Mouse (Mus musculus): Measurements from ENCODE around the gene Actn4. TPM values are rescaled to one million over a fixed set of nuclear protein-coding genes. Genes with fewer than 3 reads are reported as not detected.

The Actn4 gene
- total RNA-seq, 1 experiment = 566 TPM

DNA sequence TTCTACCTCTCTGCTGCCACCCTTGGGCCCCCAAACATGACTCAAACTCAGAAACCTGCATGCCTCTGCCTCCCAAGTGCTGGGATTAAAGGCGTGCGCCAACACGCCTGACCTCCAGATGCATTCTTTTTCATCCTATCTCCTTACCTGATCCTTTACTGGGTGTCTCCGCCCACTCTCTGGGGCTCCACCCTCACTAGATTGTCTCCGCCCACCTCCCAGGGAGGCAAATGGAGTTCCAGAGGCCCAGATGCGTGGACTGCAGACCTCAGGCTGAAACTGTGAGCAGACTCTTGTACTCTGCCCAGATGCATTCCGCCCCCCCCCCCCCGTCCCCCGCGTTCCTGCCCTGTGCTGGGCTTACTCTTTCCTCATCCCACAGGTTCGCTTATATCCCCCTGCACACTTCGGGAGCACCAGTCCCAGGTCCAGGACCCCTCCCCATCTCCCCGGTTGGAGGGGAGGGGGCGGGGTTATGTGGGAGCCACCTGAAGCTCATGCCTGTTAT lies 28.7 kb upstream of the Actn4 start:
- H3K9ac ChIP-seq (ENCODE audit: insufficient read depth, low read depth, low read length, poor library complexity, severe bottlenecking) = peak overlapping the region; percentile 49; the same call in 1 of the 2 replicates
- peak; percentile 85 for DNase-seq (ENCODE audit: low read depth, low spot score)
- H3K9me3 ChIP-seq (ENCODE audit: control insufficient read depth, insufficient read depth, low read depth, low read length) = no peaks in the 10 kb centered on the region
- peak overlapping the region; percentile 65 to 66 for H3K4me3 ChIP-seq (ENCODE audit: insufficient read depth in 1 of 2, low read depth in 1 of 2, low read length in 2 of 2, poor library complexity in 1 of 2, severe bottlenecking in 1 of 2)
- H3K4me1 ChIP-seq (ENCODE audit: control insufficient read depth in 2 of 2, insufficient read depth in 2 of 2, low read length in 2 of 2, poor library complexity in 1 of 2) = peaks cover 0 to 17% of the 10 kb centered on the region in 2 experiments; a peak in 2 of 4 replicates
- H3K27ac ChIP-seq (ENCODE audit: insufficient read depth, low read depth, low read length, poor library complexity, severe bottlenecking) = no peak overlapping the region
- H3K36me3 ChIP-seq (ENCODE audit: control insufficient read depth, insufficient read depth, low read length, poor library complexity, severe bottlenecking) = peaks cover 2% of the 10 kb centered on the region; the same call in 1 of the 2 replicates
- no peak for TF ChIP-seq ZNF384 (IDR thresholded peaks at IDR 0.05; ENCODE audit: low read depth, low read length)
- no peak for TF ChIP-seq HCFC1 (IDR thresholded peaks at IDR 0.05; ENCODE audit: borderline replicate concordance, insufficient read depth, low read length)
- TF ChIP-seq CHD2 (IDR thresholded peaks at IDR 0.05; ENCODE audit: low read depth, low read length) = no peak
- TF ChIP-seq MAFK (IDR thresholded peaks at IDR 0.05; ENCODE audit: insufficient read depth, low read depth, low read length) = no peak
- TF ChIP-seq ZC3H11A (IDR thresholded peaks at IDR 0.05; ENCODE audit: borderline replicate concordance, low read depth, low read length) = no peak
- in situ Hi-C loops (cut with MboI; ENCODE audit: low sequenced_read_pairs in 2 of 2, unreplicated experiment in 2 of 2) = no loop called here

DNA sequence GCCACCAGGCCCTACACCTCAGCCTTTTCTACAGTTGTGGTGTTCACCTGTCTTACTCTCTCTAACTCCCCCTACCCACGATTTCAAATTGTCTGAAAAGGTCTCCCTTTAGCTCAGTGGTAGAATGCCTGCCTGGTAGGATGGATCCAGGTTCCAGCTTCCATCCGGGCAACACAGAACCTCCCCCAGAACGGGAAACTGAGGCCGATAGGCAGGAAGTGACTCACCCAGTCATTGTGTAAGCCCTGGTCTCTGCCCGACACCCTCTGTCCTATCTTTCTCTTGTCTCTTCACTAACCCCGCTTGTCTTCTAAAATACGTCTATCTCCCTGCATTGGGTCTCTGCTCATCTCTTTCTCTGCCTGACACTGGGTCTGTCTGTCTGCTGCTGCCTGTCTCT lies 23.1 kb upstream of the Actn4 start:
- TF ChIP-seq ZNF384 (IDR thresholded peaks at IDR 0.05; ENCODE audit: low read depth, low read length) (no peak), HCFC1 (IDR thresholded peaks at IDR 0.05; ENCODE audit: borderline replicate concordance, insufficient read depth, low read length) (no peak), CHD2 (IDR thresholded peaks at IDR 0.05; ENCODE audit: low read depth, low read length) (no peak), MAFK (IDR thresholded peaks at IDR 0.05; ENCODE audit: insufficient read depth, low read depth, low read length) (no peak)
- no peak overlapping the region for H3K27ac ChIP-seq (ENCODE audit: insufficient read depth, low read depth, low read length, poor library complexity, severe bottlenecking)
- no peaks in the 10 kb centered on the region for H3K9me3 ChIP-seq (ENCODE audit: control insufficient read depth, insufficient read depth, low read depth, low read length)
- H3K4me1 ChIP-seq (ENCODE audit: control insufficient read depth in 2 of 2, insufficient read depth in 2 of 2, low read length in 2 of 2, poor library complexity in 1 of 2) = peaks cover 3 to 19% of the 10 kb centered on the region in 2 experiments; a peak in 3 of 4 replicates
- H3K36me3 ChIP-seq (ENCODE audit: control insufficient read depth, insufficient read depth, low read length, poor library complexity, severe bottlenecking) = peaks cover 3% of the 10 kb centered on the region
- no peak for DNase-seq (ENCODE audit: low read depth, low spot score)
- no peak overlapping the region for H3K4me3 ChIP-seq (ENCODE audit: insufficient read depth in 1 of 2, low read depth in 1 of 2, low read length in 2 of 2, poor library complexity in 1 of 2, severe bottlenecking in 1 of 2)
- in situ Hi-C loops (cut with MboI; ENCODE audit: low sequenced_read_pairs in 2 of 2, unreplicated experiment in 2 of 2) = no loop called here
- H3K9ac ChIP-seq (ENCODE audit: insufficient read depth, low read depth, low read length, poor library complexity, severe bottlenecking) = no peak overlapping the region

DNA sequence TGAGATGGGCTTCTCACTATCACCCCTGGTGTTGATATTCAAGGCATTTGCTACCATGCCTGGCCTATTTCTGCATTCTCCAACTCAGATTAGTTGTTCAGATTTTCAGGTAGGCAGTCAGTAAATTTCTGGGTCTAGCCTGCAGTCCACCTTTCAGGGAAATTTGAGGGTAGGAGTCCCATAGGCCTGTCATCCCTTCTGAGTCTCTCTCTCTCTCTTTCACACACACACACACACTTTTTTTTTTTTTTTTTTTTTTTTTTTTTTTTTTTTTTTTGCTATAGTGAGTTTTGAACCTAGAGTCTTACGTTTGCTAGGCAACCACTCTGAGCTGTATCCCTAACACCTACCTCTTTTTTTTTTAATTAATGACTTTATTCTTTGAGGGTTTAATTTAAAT lies 22.3 kb upstream of the Actn4 start:
- in situ Hi-C loops (cut with MboI; ENCODE audit: low sequenced_read_pairs in 2 of 2, unreplicated experiment in 2 of 2) = no loop called here
- Histone ChIP-seq H3K4me3 (ENCODE audit: insufficient read depth in 1 of 2, low read depth in 1 of 2, low read length in 2 of 2, poor library complexity in 1 of 2, severe bottlenecking in 1 of 2) (no peak overlapping the region), H3K36me3 (ENCODE audit: control insufficient read depth, insufficient read depth, low read length, poor library complexity, severe bottlenecking) (peaks cover 8% of the 10 kb centered on the region), H3K4me1 (ENCODE audit: control insufficient read depth in 2 of 2, insufficient read depth in 2 of 2, low read length in 2 of 2, poor library complexity in 1 of 2) (peaks cover 3 to 20% of the 10 kb centered on the region in 2 experiments; a peak in 3 of 4 replicates), H3K9me3 (ENCODE audit: control insufficient read depth, insufficient read depth, low read depth, low read length) (no peaks in the 10 kb centered on the region), H3K27ac (ENCODE audit: insufficient read depth, low read depth, low read length, poor library complexity, severe bottlenecking) (no peak overlapping the region), H3K9ac (ENCODE audit: insufficient read depth, low read depth, low read length, poor library complexity, severe bottlenecking) (no peak overlapping the region)
- TF ChIP-seq MAFK (IDR thresholded peaks at IDR 0.05; ENCODE audit: insufficient read depth, low read depth, low read length) (no peak), ZNF384 (IDR thresholded peaks at IDR 0.05; ENCODE audit: low read depth, low read length) (peak; percentile 57; the same call in 1 of the 2 replicates)
- no peak for DNase-seq (ENCODE audit: low read depth, low spot score)

DNA sequence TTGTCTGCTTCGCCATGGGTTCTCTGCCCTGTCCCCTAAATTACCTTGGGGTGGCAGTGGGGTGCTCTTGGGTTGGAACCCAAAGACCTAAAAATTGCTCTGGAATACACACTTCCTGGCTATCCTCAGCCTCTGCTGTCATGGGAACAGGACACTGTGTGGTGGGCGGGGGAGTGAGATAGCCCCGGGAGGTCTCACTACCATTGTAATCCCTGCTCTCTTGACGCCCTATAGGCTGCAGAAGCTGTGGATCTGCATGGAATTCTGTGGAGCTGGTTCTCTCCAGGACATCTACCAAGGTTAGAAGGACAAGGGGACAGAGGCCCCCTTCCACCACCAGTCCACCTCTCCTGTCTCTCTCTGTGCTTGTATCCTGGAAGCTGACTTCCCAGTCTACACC lies 21.7 kb upstream of the Actn4 start:
- H3K4me1 ChIP-seq (ENCODE audit: control insufficient read depth in 2 of 2, insufficient read depth in 2 of 2, low read length in 2 of 2, poor library complexity in 1 of 2) = peaks cover 3 to 20% of the 10 kb centered on the region in 2 experiments; a peak in 3 of 4 replicates
- TF ChIP-seq ZC3H11A (IDR thresholded peaks at IDR 0.05; ENCODE audit: borderline replicate concordance, low read depth, low read length) (no peak), ZNF384 (IDR thresholded peaks at IDR 0.05; ENCODE audit: low read depth, low read length) (no peak), MAFK (IDR thresholded peaks at IDR 0.05; ENCODE audit: insufficient read depth, low read depth, low read length) (no peak), HCFC1 (IDR thresholded peaks at IDR 0.05; ENCODE audit: borderline replicate concordance, insufficient read depth, low read length) (no peak)
- in situ Hi-C loops (cut with MboI; ENCODE audit: low sequenced_read_pairs in 2 of 2, unreplicated experiment in 2 of 2) = no loop called here

DNA sequence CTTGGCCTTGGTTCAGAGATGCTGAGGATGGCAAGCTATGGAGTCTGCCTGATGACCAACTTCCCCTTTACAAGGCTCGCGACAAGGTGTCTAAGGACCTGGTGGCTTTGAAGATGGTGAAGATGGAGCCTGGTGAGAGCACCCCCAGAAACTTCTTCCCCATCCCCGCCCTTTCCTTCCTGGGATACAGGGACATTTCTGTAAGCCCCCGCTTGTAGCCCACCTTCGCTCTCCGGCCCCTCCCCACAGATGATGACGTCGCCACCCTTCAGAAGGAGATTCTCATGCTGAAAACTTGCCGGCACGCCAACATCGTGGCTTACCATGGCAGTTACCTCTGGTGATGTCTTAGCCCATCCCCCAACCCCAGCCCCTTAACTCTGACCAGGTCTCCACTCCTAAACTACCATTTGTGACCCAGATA lies 21.0 kb upstream of the Actn4 start:
- Histone ChIP-seq H3K9ac (ENCODE audit: insufficient read depth, low read depth, low read length, poor library complexity, severe bottlenecking) (peak overlapping the region; percentile 61; the same call in 1 of the 2 replicates), H3K27ac (ENCODE audit: insufficient read depth, low read depth, low read length, poor library complexity, severe bottlenecking) (peak overlapping the region; percentile 69; the same call in 1 of the 2 replicates), H3K36me3 (ENCODE audit: control insufficient read depth, insufficient read depth, low read length, poor library complexity, severe bottlenecking) (peaks cover 21% of the 10 kb centered on the region), H3K9me3 (ENCODE audit: control insufficient read depth, insufficient read depth, low read depth, low read length) (no peaks in the 10 kb centered on the region), H3K4me3 (ENCODE audit: insufficient read depth in 1 of 2, low read depth in 1 of 2, low read length in 2 of 2, poor library complexity in 1 of 2, severe bottlenecking in 1 of 2) (peak overlapping the region; percentile 71 to 73), H3K4me1 (ENCODE audit: control insufficient read depth in 2 of 2, insufficient read depth in 2 of 2, low read length in 2 of 2, poor library complexity in 1 of 2) (peaks cover 3 to 20% of the 10 kb centered on the region in 2 experiments; a peak in 3 of 4 replicates)
- DNase-seq (ENCODE audit: low read depth, low spot score) = no peak
- in situ Hi-C loops (cut with MboI; ENCODE audit: low sequenced_read_pairs in 2 of 2, unreplicated experiment in 2 of 2) = no loop called here
- no peak for TF ChIP-seq CHD2 (IDR thresholded peaks at IDR 0.05; ENCODE audit: low read depth, low read length)
- no peak for TF ChIP-seq ZC3H11A (IDR thresholded peaks at IDR 0.05; ENCODE audit: borderline replicate concordance, low read depth, low read length)
- no peak for TF ChIP-seq MAFK (IDR thresholded peaks at IDR 0.05; ENCODE audit: insufficient read depth, low read depth, low read length)
- no peak for TF ChIP-seq HCFC1 (IDR thresholded peaks at IDR 0.05; ENCODE audit: borderline replicate concordance, insufficient read depth, low read length)
- TF ChIP-seq ZNF384 (IDR thresholded peaks at IDR 0.05; ENCODE audit: low read depth, low read length) = no peak

More for the DNA sequence above, 21.7 kb upstream of the Actn4 start:
- Histone ChIP-seq H3K4me3 (ENCODE audit: insufficient read depth in 1 of 2, low read depth in 1 of 2, low read length in 2 of 2, poor library complexity in 1 of 2, severe bottlenecking in 1 of 2) (no peak overlapping the region), H3K27ac (ENCODE audit: insufficient read depth, low read depth, low read length, poor library complexity, severe bottlenecking) (no peak overlapping the region), H3K36me3 (ENCODE audit: control insufficient read depth, insufficient read depth, low read length, poor library complexity, severe bottlenecking) (peaks cover 14% of the 10 kb centered on the region), H3K9ac (ENCODE audit: insufficient read depth, low read depth, low read length, poor library complexity, severe bottlenecking) (no peak overlapping the region), H3K9me3 (ENCODE audit: control insufficient read depth, insufficient read depth, low read depth, low read length) (no peaks in the 10 kb centered on the region)
- DNase-seq (ENCODE audit: low read depth, low spot score) = no peak
